Mouse (Mus musculus) heart, adult 2 months (tissue): Measurements from ENCODE around the gene Zdhhc17.

ENCODE experiments used
- CTCF ChIP-seq: fragments of 200-600 bp; IDR thresholded peaks from 2 replicates; pipeline ENCODE4 v1.8.1; 2022; ENCODE audit warnings: antibody characterized with exemption, mild to moderate bottlenecking, moderate library complexity
- EP300 ChIP-seq: fragments of 200-500 bp; IDR thresholded peaks from 2 replicates; pipeline ENCODE4 v1.6.1; 2011; ENCODE audit warnings: low read depth, low read length, control low read depth; ENCODE audit not compliant: insufficient read depth
- POLR2A ChIP-seq: fragments of 200-500 bp; IDR thresholded peaks from 2 replicates; pipeline ENCODE4 v1.6.1; 2011; ENCODE audit warnings: mild to moderate bottlenecking, low read depth, low read length, control low read depth; ENCODE audit not compliant: insufficient read depth

- no peak for TF ChIP-seq EP300
- TF ChIP-seq CTCF = no peak
- TF ChIP-seq POLR2A = no peak
Observed at GRCm38 (mm10) chr10:110899744-110900501, 110.0 kb downstream of the Zdhhc17 start.
